Mouse (Mus musculus) midbrain, embryonic 14.5 days (tissue): ENCODE data around the gene Gm10340. TPM values are rescaled to one million over a fixed set of nuclear protein-coding genes. Genes with fewer than 3 reads are reported as not detected.
"Not testable (repeated sequence)": the region's sequence is repeated elsewhere in the genome, so short reads cannot be mapped to it uniquely, and the experiment has no call there.

Experiments
- ATAC-seq: fragments of 200-750 bp; cut with Nextera tagmentation; 2 replicates; pipeline ENCODE4 v1.8.0; 2017; ENCODE audit warnings: moderate number of reproducible peaks, moderate library complexity; ENCODE audit not compliant: low FRiP score, low TSS enrichment
- DNase-seq: peaks from one replicate; pipeline ENCODE4 v3.0.0-alpha.2; 2015
- H3K27ac ChIP-seq: fragments of 300-500 bp; sonication (generic); replicated peaks from 2 replicates; pipeline ENCODE4 v1.5.1; 2014; ENCODE audit warnings: mild to moderate bottlenecking, low read depth, low read length, moderate library complexity
- H3K27me3 ChIP-seq: fragments of 300-500 bp; sonication (generic); 2 replicates; pipeline ENCODE4 v1.6.1; 2014; ENCODE audit warnings: low read length, control low read depth, mixed read lengths; ENCODE audit not compliant: control insufficient read depth, insufficient read depth
- H3K36me3 ChIP-seq: fragments of 300-500 bp; sonication (generic); 2 replicates; pipeline ENCODE4 v1.6.1; 2014; ENCODE audit warnings: low read length, control low read depth; ENCODE audit not compliant: control insufficient read depth, insufficient read depth
- H3K4me1 ChIP-seq: fragments of 300-500 bp; sonication (generic); 2 replicates; pipeline ENCODE4 v1.6.1; 2014; ENCODE audit warnings: mild to moderate bottlenecking, antibody characterized with exemption, low read length, control low read depth; ENCODE audit not compliant: control insufficient read depth, insufficient read depth
- H3K4me2 ChIP-seq: fragments of 300-500 bp; sonication (generic); 2 replicates; pipeline ENCODE4 v1.6.1; 2014; ENCODE audit warnings: mild to moderate bottlenecking, low read length, moderate library complexity
- H3K4me3 ChIP-seq: fragments of 300-500 bp; sonication (generic); replicated peaks from 2 replicates; pipeline ENCODE4 v1.5.1; 2014; ENCODE audit warnings: low read depth, low read length
- H3K9ac ChIP-seq: fragments of 300-500 bp; sonication (generic); replicated peaks from 2 replicates; pipeline ENCODE4 v1.6.1; 2014; ENCODE audit warnings: mild to moderate bottlenecking, low read length, moderate library complexity
- H3K9me3 ChIP-seq: fragments of 300-500 bp; sonication (generic); 2 replicates; pipeline ENCODE4 v1.6.1; 2016; ENCODE audit warnings: low read length, control low read depth, mixed read lengths; ENCODE audit not compliant: control insufficient read depth
- WGBS: fragments of 180-500 bp; shearing (Covaris S2); extraction: QIAGEN DNeasy Blood & Tissue Kit; methylation state at CpG from one replicate; pipeline ENCODE4 v1.1.7; 2014; 5-methylcytosine and 5-hydroxymethylcytosine counted together
- polyA plus RNA-seq: library from polyadenylated mRNA; unstranded; fragments of >200 nt; fragmentation: Nextera tagmentation; extraction: Ambion mirVana; gene quantifications from 2 replicates; pipeline ENCODE4 v1.2.1, GENCODE M21; 2014

Gene Gm10340
- not detected in 2 replicates for polyA plus RNA-seq

GRCm38 (mm10) chr14:3133697-3134096, at the start of gene Gm10340:
Gene Gm10340, plus strand, starts transcription at chr14:3133997.
- not testable (repeated sequence) for H3K4me3 ChIP-seq, H3K4me2 ChIP-seq, ATAC-seq, DNase-seq, H3K9me3 ChIP-seq, H3K27ac ChIP-seq, H3K4me1 ChIP-seq, H3K27me3 ChIP-seq, H3K9ac ChIP-seq, H3K36me3 ChIP-seq
- 92% methylated on average over 2 of the region's 3 CpGs for WGBS

GRCm38 (mm10) chr14:3116051-3116450, 17.7 kb upstream of the Gm10340 start:
- not testable (repeated sequence) for H3K27me3 ChIP-seq, ATAC-seq, H3K4me2 ChIP-seq, H3K9me3 ChIP-seq, H3K36me3 ChIP-seq, H3K9ac ChIP-seq, H3K27ac ChIP-seq, H3K4me1 ChIP-seq, DNase-seq, H3K4me3 ChIP-seq
- WGBS = 90% methylated on average over 13 of the region's 25 CpGs

GRCm38 (mm10) chr14:3187955-3188354, 54.2 kb downstream of the Gm10340 start, which contains the start of gene Gm5795:
Gene Gm5795, plus strand, starts transcription at chr14:3188255.
- not testable (repeated sequence) for DNase-seq, H3K9me3 ChIP-seq, ATAC-seq, H3K27me3 ChIP-seq, H3K9ac ChIP-seq, H3K36me3 ChIP-seq, H3K4me1 ChIP-seq, H3K4me2 ChIP-seq, H3K4me3 ChIP-seq, H3K27ac ChIP-seq
- no CpG with 5 or more reads among the region's 2 CpGs for WGBS

Other genes starting within 250 kb of the Gm10340 start
- not detected in 2 replicates for gene Gm2888, start 104.0 kb upstream of the Gm10340 start, polyA plus RNA-seq
- 16.2 and 16.7 TPM in 2 replicates for gene Gm2897, start 84.7 kb upstream of the Gm10340 start, polyA plus RNA-seq
- 0.72 TPM in 1 of 2 replicates, not detected in the other for gene Gm5795, start 54.3 kb downstream of the Gm10340 start, polyA plus RNA-seq
- 24.7 and 32.4 TPM in 2 replicates for gene D830030K20Rik, start 74.5 kb downstream of the Gm10340 start, polyA plus RNA-seq
- 0.33 TPM in 1 of 2 replicates, not detected in the other for gene Gm2956, start 198.6 kb downstream of the Gm10340 start, polyA plus RNA-seq